Mouse (Mus musculus) heart, embryonic 14.5 days (tissue): ENCODE measurements around the gene Myl7. TPM values are rescaled to one million over a fixed set of nuclear protein-coding genes. Genes with fewer than 3 reads are reported as not detected.

Source experiments
- ATAC-seq: fragments of 200-750 bp; cut with Nextera tagmentation; 2 replicates; pipeline ENCODE4 v1.8.0; 2017; ENCODE audit warnings: low read depth, moderate TSS enrichment; ENCODE audit not compliant: insufficient number of reproducible peaks, insufficient read depth, low FRiP score
- H3K27ac ChIP-seq, 2 experiments: fragments of 200-500 bp in 1 of 2; fragments of 300-500 bp in 1 of 2; sonication (generic) in 1 of 2; replicated peaks in 1 of 2; 2 replicates each; pipeline ENCODE4 v1.5.1; 2012 to 2014; ENCODE audit warnings: low read depth in 2 of 2, low read length in 2 of 2, control low read depth in 1 of 2, mild to moderate bottlenecking in 1 of 2, mixed read lengths in 1 of 2; ENCODE audit not compliant: control insufficient read depth in 1 of 2, insufficient read depth in 1 of 2
- H3K27me3 ChIP-seq: fragments of 300-500 bp; sonication (generic); 2 replicates; pipeline ENCODE4 v1.6.1; 2014; ENCODE audit warnings: mild to moderate bottlenecking, low read length, control low read depth; ENCODE audit not compliant: control insufficient read depth, insufficient read depth
- H3K36me3 ChIP-seq: fragments of 300-500 bp; sonication (generic); 2 replicates; pipeline ENCODE4 v1.6.1; 2014; ENCODE audit warnings: mild to moderate bottlenecking, control low read depth, low read length, mixed read lengths; ENCODE audit not compliant: control insufficient read depth, insufficient read depth
- H3K4me1 ChIP-seq, 2 experiments: fragments of 200-500 bp in 1 of 2; fragments of 300-500 bp in 1 of 2; sonication (generic) in 1 of 2; 2 replicates each; pipeline ENCODE4 v1.6.1; 2012 to 2014; ENCODE audit warnings: low read length in 2 of 2, control low read depth in 1 of 2, mixed read lengths in 1 of 2; ENCODE audit not compliant: control insufficient read depth in 2 of 2, insufficient read depth in 2 of 2
- H3K4me2 ChIP-seq: fragments of 300-500 bp; sonication (generic); 2 replicates; pipeline ENCODE4 v1.6.1; 2014; ENCODE audit warnings: mild to moderate bottlenecking, low read length
- H3K4me3 ChIP-seq, 2 experiments: fragments of 200-500 bp in 1 of 2; fragments of 300-500 bp in 1 of 2; sonication (generic) in 1 of 2; 2 replicates each; pipeline ENCODE4 v1.5.1; 2012 to 2014; ENCODE audit warnings: low read length in 2 of 2, mild to moderate bottlenecking in 2 of 2, control low read depth in 1 of 2, low read depth in 1 of 2, moderate library complexity in 1 of 2; ENCODE audit not compliant: control insufficient read depth in 1 of 2, insufficient read depth in 1 of 2
- H3K9ac ChIP-seq: fragments of 300-500 bp; sonication (generic); 2 replicates; pipeline ENCODE4 v1.6.1; 2014; ENCODE audit warnings: mild to moderate bottlenecking, low read length
- H3K9me3 ChIP-seq: fragments of 300-500 bp; sonication (generic); 2 replicates; pipeline ENCODE4 v1.6.1; 2016; ENCODE audit warnings: low read length, control low read depth; ENCODE audit not compliant: control insufficient read depth
- WGBS: fragments of 180-500 bp; shearing (Covaris S2); extraction: QIAGEN DNeasy Blood & Tissue Kit; methylation state at CpG from one replicate; pipeline ENCODE4 v1.1.7; 2014; 5-methylcytosine and 5-hydroxymethylcytosine counted together
- polyA plus RNA-seq: library from polyadenylated mRNA; unstranded; fragments of >200 nt; fragmentation: Nextera tagmentation; extraction: Ambion mirVana; gene quantifications from 2 replicates; pipeline ENCODE4 v1.2.1, GENCODE M21; 2014

Myl7 gene
- polyA plus RNA-seq, 1 experiment from 2014 or later = 7,420 TPM

DNA sequence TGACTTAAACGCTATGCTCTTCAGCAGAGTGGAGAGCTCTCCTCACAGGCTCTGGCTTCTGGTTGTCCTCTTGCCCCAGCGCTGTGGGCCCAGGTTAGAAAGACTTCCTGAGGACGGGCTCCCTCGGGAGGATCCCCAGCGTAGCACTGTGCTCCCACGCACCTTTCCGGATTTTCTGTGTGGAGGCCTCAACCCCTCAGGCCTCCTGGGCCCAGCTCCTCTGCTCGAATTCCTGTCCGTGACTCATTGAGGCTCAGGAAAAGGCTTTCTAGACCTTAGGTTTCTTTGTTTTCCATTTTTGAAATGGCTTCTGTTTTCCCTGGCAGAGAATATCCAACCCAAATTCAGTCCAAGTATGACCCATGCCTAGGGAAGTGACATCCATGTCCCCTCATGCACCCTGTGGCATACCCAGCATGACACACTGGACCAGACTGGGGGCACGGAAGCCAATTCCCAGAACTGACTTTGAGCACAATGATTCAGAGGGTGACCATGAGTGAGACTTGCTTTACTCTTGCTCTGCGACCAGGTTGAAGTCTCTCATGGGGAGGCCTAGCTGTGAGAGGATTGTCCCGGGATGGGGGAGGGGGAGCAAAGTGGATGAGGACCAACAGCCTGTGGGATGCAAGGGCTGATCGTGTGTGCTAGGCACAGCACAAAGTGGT, 38.6 kb downstream of the Myl7 start:
- peaks cover 3% of the 10 kb centered on the region; the same call in 1 of the 2 replicates for H3K9me3 ChIP-seq
- H3K4me3 ChIP-seq = no peak overlapping the region
- H3K9ac ChIP-seq = no peak overlapping the region
- H3K36me3 ChIP-seq = no peaks in the 10 kb centered on the region; the same call in 1 of the 2 replicates
- H3K27me3 ChIP-seq = 0 out of 2 replicates have a peak, but pooled peaks cover 5% of the 10 kb centered on the region
- no peak overlapping the region for H3K4me2 ChIP-seq
- no peak for ATAC-seq
- H3K4me1 ChIP-seq = peaks cover 28 to 37% of the 10 kb centered on the region in 2 experiments
- WGBS = 80% methylated on average over 13 of the region's 13 CpGs
- no peak overlapping the region for H3K27ac ChIP-seq

DNA sequence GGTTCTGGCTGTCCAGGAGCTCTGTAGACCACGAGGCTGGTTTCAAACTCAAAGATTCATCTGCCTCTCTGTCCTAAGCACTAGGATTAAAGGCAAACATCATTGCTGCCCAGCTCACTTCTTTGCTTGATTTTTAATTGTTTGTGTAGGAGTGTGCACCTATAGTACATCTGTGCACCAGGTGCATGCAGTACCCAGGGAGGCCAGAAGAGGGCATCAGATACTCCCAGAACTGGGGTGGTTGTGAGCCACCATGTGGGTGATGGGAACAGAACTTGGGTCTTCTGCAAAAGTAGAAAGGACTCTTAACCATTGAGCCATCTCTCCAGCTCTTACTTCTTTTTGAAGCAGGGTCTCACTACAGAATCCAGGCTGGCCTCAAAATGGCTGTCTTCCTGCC, 39.9 kb downstream of the Myl7 start:
- H3K27me3 ChIP-seq = 0 out of 2 replicates have a peak, but pooled peaks cover 5% of the 10 kb centered on the region
- H3K27ac ChIP-seq = no peak overlapping the region
- H3K4me3 ChIP-seq = no peak overlapping the region
- WGBS = 74% methylated on average over 1 of the region's 1 CpGs
- no peaks in the 10 kb centered on the region for H3K36me3 ChIP-seq
- peaks cover 3% of the 10 kb centered on the region; the same call in 1 of the 2 replicates for H3K9me3 ChIP-seq
- H3K4me2 ChIP-seq = no peak overlapping the region
- peaks cover 28 to 37% of the 10 kb centered on the region in 2 experiments for H3K4me1 ChIP-seq
- H3K9ac ChIP-seq = no peak overlapping the region
- ATAC-seq = no peak

DNA sequence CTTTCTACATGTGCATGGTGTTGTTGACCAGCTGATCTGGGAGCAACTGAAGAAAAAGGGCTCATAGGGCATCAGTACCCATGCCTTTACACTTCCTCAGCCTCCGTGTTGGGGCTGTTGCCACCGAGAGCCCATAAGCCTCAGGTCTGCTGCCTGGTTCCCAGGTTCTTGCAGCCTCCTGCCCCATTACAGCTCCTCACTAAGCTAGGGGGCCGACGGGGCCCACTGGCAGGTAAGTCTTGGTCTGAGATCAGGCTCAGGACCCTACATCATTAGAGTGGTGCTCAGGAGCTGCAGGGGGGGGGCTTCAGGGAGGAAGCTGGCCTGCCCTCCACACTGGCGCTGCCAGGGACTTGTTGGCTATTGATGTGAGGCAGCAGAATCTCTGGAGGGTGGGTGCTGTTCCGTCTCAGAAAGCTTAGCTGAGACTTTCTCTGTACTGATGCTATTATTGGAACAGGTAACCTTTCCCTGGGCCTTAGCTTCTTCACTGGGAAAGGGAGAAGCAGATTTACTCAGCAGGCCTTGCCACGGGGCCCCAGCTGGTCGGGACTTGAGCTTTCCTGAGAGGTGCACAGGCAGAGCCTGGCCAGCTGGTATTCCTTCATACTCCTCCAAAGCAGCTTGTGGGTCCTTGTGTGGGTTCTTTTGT, 42.0 kb downstream of the Myl7 start:
- Histone ChIP-seq H3K27ac (peak overlapping the region; percentile 6 to 20; a peak in 2 of 4 replicates), H3K4me2 (no peak overlapping the region), H3K9me3 (peaks cover 3% of the 10 kb centered on the region; the same call in 1 of the 2 replicates), H3K36me3 (no peaks in the 10 kb centered on the region), H3K27me3 (0 out of 2 replicates have a peak, but pooled peaks cover 5% of the 10 kb centered on the region), H3K9ac (no peak overlapping the region), H3K4me1 (peaks cover 21 to 32% of the 10 kb centered on the region in 2 experiments), H3K4me3 (no peak overlapping the region)
- WGBS = 66% methylated on average over 8 of the region's 8 CpGs
- no peak for ATAC-seq

DNA sequence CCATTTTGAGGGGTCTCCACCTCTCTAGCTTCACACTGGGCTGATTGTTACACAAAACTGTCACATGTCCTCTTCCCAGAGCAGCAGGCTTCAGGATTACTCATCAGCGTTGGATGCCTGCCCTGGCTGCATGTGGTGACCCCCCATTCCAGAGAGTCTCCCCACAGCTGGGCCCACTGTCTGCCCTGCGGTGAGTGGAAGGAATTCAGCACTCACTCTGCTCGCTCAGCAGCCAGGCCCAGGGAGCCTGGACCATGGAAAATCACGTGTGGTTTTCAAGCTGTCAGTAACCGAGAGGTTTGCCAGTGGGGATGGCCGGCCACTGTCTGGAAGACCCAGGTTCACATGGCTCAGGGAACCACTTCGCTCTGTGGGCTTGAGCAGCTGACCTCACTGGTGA, 42.7 kb downstream of the Myl7 start:
- 18% methylated on average over 7 of the region's 7 CpGs for WGBS
- ATAC-seq = peak; percentile 36
- peak overlapping the region; percentile 6 to 20; a peak in 2 of 4 replicates for H3K27ac ChIP-seq

GRCm38 (mm10) chr11:5855481-5855880, 43.1 kb downstream of the Myl7 start:
- no peaks in the 10 kb centered on the region for H3K36me3 ChIP-seq
- no peak overlapping the region for H3K4me2 ChIP-seq
- no peak overlapping the region for H3K9ac ChIP-seq
- peaks cover 3% of the 10 kb centered on the region; the same call in 1 of the 2 replicates for H3K9me3 ChIP-seq
- H3K27ac ChIP-seq = peak overlapping the region in 1 of 2 experiments; percentile 12; a peak in 1 of 4 replicates
- peaks cover 22 to 33% of the 10 kb centered on the region in 2 experiments for H3K4me1 ChIP-seq
- H3K4me3 ChIP-seq = no peak overlapping the region
- no peaks in the 10 kb centered on the region for H3K27me3 ChIP-seq
- no peak for ATAC-seq

More for the DNA sequence above, 42.7 kb downstream of the Myl7 start:
- Histone ChIP-seq H3K4me3 (no peak overlapping the region), H3K27me3 (0 out of 2 replicates have a peak, but pooled peaks cover under 1% of the 10 kb centered on the region), H3K4me1 (peaks cover 24 to 32% of the 10 kb centered on the region in 2 experiments), H3K9me3 (peaks cover 3% of the 10 kb centered on the region; the same call in 1 of the 2 replicates), H3K4me2 (no peak overlapping the region), H3K9ac (no peak overlapping the region), H3K36me3 (no peaks in the 10 kb centered on the region)

DNA sequence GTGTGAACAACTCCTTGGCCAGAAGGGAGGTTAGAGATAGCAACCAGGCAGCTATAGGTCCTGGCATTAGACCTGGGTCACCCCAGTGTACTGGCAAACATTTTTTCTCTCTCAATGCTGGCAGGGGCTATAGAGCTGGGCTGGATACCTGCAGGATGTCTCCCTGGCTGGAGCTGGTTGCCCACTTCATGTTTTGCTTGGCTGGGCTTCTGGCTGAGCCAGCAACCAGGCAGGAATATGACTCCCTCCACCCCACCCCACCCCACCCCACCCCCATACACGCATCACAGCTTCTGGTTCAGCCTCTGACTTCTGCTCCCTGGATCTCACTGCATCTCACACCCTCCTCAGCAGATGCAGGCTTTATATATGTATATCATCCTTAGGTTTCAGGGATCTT, 46.3 kb downstream of the Myl7 start:
- peaks cover 33 to 44% of the 10 kb centered on the region in 2 experiments for H3K4me1 ChIP-seq
- H3K27me3 ChIP-seq = no peaks in the 10 kb centered on the region
- H3K36me3 ChIP-seq = no peaks in the 10 kb centered on the region
- H3K27ac ChIP-seq = no peak overlapping the region
- H3K4me3 ChIP-seq = no peak overlapping the region
- H3K9me3 ChIP-seq = 0 out of 2 replicates have a peak, but pooled peaks cover under 1% of the 10 kb centered on the region
- H3K9ac ChIP-seq = no peak overlapping the region
- 33% methylated on average over 1 of the region's 1 CpGs for WGBS
- ATAC-seq = no peak
- H3K4me2 ChIP-seq = no peak overlapping the region

GRCm38 (mm10) chr11:5851021-5851736, 47.4 kb downstream of the Myl7 start:
- 37% methylated on average over 4 of the region's 4 CpGs for WGBS
- H3K4me2 ChIP-seq = no peak overlapping the region
- H3K9ac ChIP-seq = no peak overlapping the region
- H3K4me3 ChIP-seq = no peak overlapping the region
- H3K27ac ChIP-seq = peak overlapping the region; percentile 14 to 51; a peak in 3 of 4 replicates
- H3K36me3 ChIP-seq = no peaks in the 10 kb centered on the region
- H3K27me3 ChIP-seq = no peaks in the 10 kb centered on the region
- no peak for ATAC-seq
- H3K9me3 ChIP-seq = peaks cover 6% of the 10 kb centered on the region; the same call in 1 of the 2 replicates
- H3K4me1 ChIP-seq = peaks cover 36 to 39% of the 10 kb centered on the region in 2 experiments
